Mouse (Mus musculus): ENCODE results near the gene 1700020N01Rik.

DNA sequence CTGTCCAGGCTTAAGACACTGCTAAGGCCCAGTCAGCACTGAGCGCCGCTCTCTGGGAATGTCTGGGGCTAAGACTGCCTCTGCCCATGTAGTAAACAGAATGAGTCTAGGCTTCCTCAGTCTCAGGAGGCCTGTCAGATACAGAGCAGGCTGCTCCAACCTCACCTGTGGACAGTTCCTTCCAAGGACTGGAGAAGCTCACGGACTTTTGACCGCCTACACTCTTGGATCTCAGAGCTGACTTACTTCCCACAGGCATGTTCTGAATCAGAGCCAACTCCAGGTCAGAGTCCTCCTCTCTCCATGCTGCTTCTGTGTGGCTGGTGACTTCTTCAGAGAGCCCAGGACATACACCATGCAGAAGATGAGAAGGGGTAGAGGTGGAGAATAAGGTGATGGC, 21.3 kb upstream of the 1700020N01Rik start:
- TF ChIP-seq POLR2A (IDR thresholded peaks at IDR 0.05; ENCODE audit: insufficient read depth, low read depth, low read length): no peak
- no peak for TF ChIP-seq CTCF (IDR thresholded peaks at IDR 0.05; ENCODE audit: insufficient read depth, low read depth, low read length)

Measured in olfactory bulb, adult 2 months (tissue).